Mouse (Mus musculus) limb, embryonic 14.5 days (tissue): ENCODE measurements at regions not wholly inside any gene's neighbourhood (a gene's known extent, or its start where the extent isn't known, plus 50 kb on each side); places are given as distances from the start of the nearest gene placed in this dataset.

Experiments used
- ATAC-seq: fragments of 200-750 bp; cut with Nextera tagmentation; 2 replicates; pipeline ENCODE4 v1.8.0; 2017; ENCODE audit warnings: low read depth, moderate number of reproducible peaks, moderate TSS enrichment; ENCODE audit not compliant: low FRiP score
- DNase-seq: peaks from one replicate; pipeline ENCODE4 v3.0.0-alpha.2; 2015; ENCODE audit warnings: low spot score
- H3K27ac ChIP-seq: fragments of 300-500 bp; sonication (generic); replicated peaks from 2 replicates; pipeline ENCODE4 v1.5.1; 2014; ENCODE audit warnings: low read depth, mild to moderate bottlenecking, low read length, moderate library complexity, mixed read lengths
- H3K27me3 ChIP-seq: fragments of 300-500 bp; sonication (generic); 2 replicates; pipeline ENCODE4 v1.6.1; 2014; ENCODE audit warnings: low read length, mixed read lengths; ENCODE audit not compliant: control insufficient read depth, insufficient read depth
- H3K36me3 ChIP-seq: fragments of 300-500 bp; sonication (generic); 2 replicates; pipeline ENCODE4 v1.6.1; 2014; ENCODE audit warnings: mild to moderate bottlenecking, low read length, moderate library complexity, mixed read lengths; ENCODE audit not compliant: control insufficient read depth, insufficient read depth
- H3K4me1 ChIP-seq: fragments of 300-500 bp; sonication (generic); 2 replicates; pipeline ENCODE4 v1.6.1; 2014; ENCODE audit warnings: antibody characterized with exemption, low read length, mixed read lengths; ENCODE audit not compliant: control insufficient read depth, insufficient read depth
- H3K4me2 ChIP-seq: fragments of 300-500 bp; sonication (generic); replicated peaks from 2 replicates; pipeline ENCODE4 v1.6.1; 2014; ENCODE audit warnings: low read depth, mild to moderate bottlenecking, low read length, moderate library complexity; ENCODE audit not compliant: severe bottlenecking
- H3K4me3 ChIP-seq: fragments of 300-500 bp; sonication (generic); replicated peaks from 2 replicates; pipeline ENCODE4 v1.5.1; 2014; ENCODE audit warnings: low read length
- H3K9ac ChIP-seq: fragments of 300-500 bp; sonication (generic); 2 replicates; pipeline ENCODE4 v1.6.1; 2014; ENCODE audit warnings: mild to moderate bottlenecking, low read depth, low read length, moderate library complexity; ENCODE audit not compliant: severe bottlenecking
- H3K9me3 ChIP-seq: fragments of 300-500 bp; sonication (generic); 2 replicates; pipeline ENCODE4 v1.6.1; 2016; ENCODE audit warnings: low read length; ENCODE audit not compliant: control insufficient read depth
- POLR2A ChIP-seq: fragments of 200-500 bp; IDR thresholded peaks from 2 replicates; pipeline ENCODE4 v1.8.0; 2012; ENCODE audit warnings: inconsistent platforms, mild to moderate bottlenecking, moderate library complexity, borderline replicate concordance; ENCODE audit not compliant: insufficient read depth, insufficient read length; ENCODE audit errors: extremely low read depth
- WGBS: fragments of 180-500 bp; shearing (Covaris S2); extraction: QIAGEN DNeasy Blood & Tissue Kit; methylation state at CpG from one replicate; pipeline ENCODE4 v1.1.7; 2014; 5-methylcytosine and 5-hydroxymethylcytosine counted together

DNA sequence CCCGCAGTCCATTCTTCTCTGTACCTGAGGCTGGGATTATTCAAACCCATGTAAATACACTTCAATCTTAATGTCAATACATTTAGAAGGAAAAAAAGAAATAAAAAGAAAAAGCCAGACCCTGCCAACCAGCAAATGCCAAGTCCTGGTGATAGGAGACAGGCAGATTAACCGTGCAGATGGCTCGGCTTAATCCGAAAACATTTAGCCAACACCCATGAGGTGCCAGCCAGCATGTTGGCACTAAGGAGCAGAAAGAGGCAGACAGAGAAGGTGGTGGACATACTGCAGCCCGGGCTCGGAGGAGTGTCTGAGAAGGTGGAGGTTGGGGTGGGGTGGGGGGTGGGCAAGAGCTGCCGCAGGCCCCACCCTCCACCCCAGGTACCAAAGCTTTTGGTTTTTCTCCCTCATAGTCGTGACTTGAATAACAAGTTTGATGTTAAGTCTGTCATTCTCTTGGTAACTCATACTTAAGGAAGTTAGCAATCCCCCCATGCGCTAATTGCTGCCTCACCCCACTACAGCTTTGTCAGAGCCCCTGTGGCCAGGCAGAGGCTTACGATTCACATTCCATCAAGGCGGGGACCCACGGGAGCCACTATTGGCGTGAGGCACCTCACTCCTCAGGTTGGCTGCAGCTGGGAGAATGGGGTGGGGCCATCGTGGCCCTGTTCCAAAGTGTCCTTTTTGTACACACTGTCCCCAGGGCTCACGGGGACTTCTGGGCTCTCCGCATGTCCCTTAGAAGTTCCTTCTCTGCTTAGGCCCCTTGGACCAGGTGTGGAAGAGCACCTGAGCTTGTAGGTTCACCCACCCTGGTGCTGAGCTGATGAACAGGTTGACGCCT, 99.6 kb upstream of the Lemd2 start:
- H3K9ac ChIP-seq: no peak overlapping the region
- ATAC-seq (no peak), DNase-seq (no peak)
- no peak for TF ChIP-seq POLR2A
- H3K27ac ChIP-seq: no peak overlapping the region
- WGBS: 78% methylated on average over 17 of the region's 17 CpGs
- H3K4me2 ChIP-seq: no peak overlapping the region
- no peak overlapping the region for H3K4me3 ChIP-seq
- H3K9me3 ChIP-seq: no peaks in the 10 kb centered on the region
- H3K4me1 ChIP-seq: no peaks in the 10 kb centered on the region
- H3K36me3 ChIP-seq: no peaks in the 10 kb centered on the region
- H3K27me3 ChIP-seq: no peaks in the 10 kb centered on the region

DNA sequence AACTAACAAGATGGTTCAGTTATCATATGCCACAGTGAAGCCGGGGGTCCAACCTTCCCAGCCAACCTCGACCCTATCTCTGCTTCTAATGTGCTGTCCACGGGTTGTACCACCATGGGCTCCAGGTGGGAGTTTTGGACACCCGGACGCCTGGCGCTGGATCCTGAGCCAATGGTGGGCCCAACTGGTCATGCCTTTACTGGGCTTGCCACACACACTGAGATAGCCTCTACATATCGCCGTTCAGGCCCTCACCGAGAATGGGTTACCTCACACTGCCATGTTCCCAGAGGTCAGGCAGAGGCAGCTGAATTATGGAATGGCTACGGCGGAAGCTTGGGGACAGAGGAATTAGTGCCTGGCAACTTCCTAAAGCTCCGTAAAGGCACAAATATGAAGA, 98.8 kb upstream of the Lemd2 start:
- DNase-seq (no peak), ATAC-seq (no peak)
- Histone ChIP-seq H3K27me3 (no peaks in the 10 kb centered on the region), H3K36me3 (no peaks in the 10 kb centered on the region), H3K27ac (no peak overlapping the region), H3K9me3 (no peaks in the 10 kb centered on the region), H3K4me2 (no peak overlapping the region), H3K9ac (no peak overlapping the region), H3K4me1 (no peaks in the 10 kb centered on the region), H3K4me3 (no peak overlapping the region)
- WGBS: 97% methylated on average over 12 of the region's 12 CpGs
- no peak for TF ChIP-seq POLR2A

DNA sequence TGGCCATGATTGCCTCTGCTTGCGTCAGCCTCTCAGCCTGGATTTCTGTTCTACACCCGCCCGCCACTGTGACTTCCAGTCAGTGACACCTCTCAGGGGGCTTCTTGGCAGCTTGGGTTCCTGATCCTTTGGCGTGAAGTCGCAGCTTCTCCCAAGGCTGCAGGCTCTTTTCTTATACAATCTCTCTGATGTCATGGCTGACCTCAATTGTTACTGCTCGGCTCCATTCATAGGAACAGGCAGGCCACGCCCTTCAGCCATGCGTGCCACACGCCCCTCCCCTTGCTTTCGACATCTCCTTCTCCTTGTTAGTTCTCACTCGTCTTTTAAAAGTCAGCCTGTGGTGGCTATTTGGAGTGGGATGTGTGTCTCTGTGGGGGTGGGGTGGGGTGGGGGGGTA, 97.1 kb upstream of the Lemd2 start:
- no peak overlapping the region for H3K27ac ChIP-seq
- no peak overlapping the region for H3K9ac ChIP-seq
- 52% methylated on average over 11 of the region's 11 CpGs for WGBS
- DNase-seq (no peak), ATAC-seq (no peak)
- no peak overlapping the region for H3K4me2 ChIP-seq
- no peaks in the 10 kb centered on the region for H3K9me3 ChIP-seq
- H3K36me3 ChIP-seq: no peaks in the 10 kb centered on the region
- no peak for TF ChIP-seq POLR2A
- no peaks in the 10 kb centered on the region for H3K4me1 ChIP-seq
- no peak overlapping the region for H3K4me3 ChIP-seq
- no peaks in the 10 kb centered on the region for H3K27me3 ChIP-seq

DNA sequence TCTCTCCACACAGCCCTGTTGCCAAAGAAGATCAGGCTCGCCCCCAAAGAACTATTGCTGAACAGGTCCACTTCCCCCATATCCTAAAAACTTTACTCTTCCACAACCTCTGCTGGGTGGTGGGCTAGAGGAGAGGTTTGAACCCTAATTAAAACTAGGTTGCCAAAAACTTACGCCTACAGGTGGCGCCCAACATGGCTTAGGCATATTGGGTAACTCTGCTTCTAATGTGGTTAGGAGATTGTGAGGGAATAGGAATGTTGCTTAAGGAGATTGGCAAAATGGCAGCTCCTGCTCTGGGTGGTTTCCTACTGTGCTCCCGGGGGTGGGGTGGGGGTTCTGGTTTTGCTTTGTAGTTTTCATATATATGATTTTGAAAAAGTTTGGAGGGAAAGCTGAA, 95.0 kb upstream of the Lemd2 start:
- Histone ChIP-seq H3K4me2 (no peak overlapping the region), H3K9me3 (no peaks in the 10 kb centered on the region), H3K27me3 (no peaks in the 10 kb centered on the region), H3K27ac (no peak overlapping the region), H3K4me1 (no peaks in the 10 kb centered on the region), H3K36me3 (no peaks in the 10 kb centered on the region), H3K4me3 (no peak overlapping the region), H3K9ac (no peak overlapping the region)
- 77% methylated on average over 4 of the region's 4 CpGs for WGBS
- no peak for ATAC-seq
- TF ChIP-seq POLR2A: no peak
- no peak for DNase-seq

DNA sequence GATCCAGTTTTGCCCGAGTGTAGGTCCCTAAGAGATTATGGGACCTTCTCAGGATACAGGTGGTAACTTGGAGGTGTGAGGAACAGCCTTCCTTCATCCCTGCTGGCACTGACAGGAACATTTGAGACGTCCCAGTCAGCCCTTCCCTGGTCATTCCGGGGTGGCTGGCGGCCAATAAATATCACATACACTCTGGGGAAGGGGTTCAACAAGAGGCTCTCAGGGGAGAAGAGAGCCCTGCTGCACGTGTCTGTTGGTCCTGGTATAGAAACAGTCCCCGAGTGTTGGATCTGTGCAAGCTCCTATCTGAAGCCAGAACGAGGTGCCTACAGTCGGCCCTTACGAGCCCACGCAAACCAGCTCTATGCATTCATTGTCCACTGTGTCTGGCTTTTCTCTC, 94.1 kb upstream of the Lemd2 start:
- Histone ChIP-seq H3K9ac (no peak overlapping the region), H3K4me2 (no peak overlapping the region), H3K27me3 (no peaks in the 10 kb centered on the region), H3K36me3 (no peaks in the 10 kb centered on the region), H3K4me1 (no peaks in the 10 kb centered on the region), H3K27ac (no peak overlapping the region), H3K4me3 (no peak overlapping the region), H3K9me3 (no peaks in the 10 kb centered on the region)
- ATAC-seq (no peak), DNase-seq (no peak)
- 56% methylated on average over 10 of the region's 10 CpGs for WGBS
- TF ChIP-seq POLR2A: no peak

DNA sequence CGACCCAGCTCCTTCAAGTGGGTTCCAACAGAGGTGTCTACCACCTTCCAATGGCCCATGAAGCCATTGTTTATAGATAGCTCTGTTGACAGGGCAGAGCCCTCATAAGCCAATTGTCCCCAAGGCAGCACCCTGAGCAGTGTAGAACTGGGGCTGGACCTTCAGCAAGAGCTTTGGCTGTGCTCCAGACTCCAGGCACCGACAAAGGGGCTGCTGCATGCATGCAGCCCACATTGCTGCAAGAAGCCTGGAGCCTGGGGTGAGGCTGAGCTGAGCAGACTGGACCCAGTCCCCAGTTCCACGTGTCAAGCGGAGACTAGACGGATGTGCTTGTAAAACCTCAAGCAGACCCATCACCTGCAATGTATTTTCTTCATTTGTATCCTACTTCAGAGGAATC, 91.9 kb upstream of the Lemd2 start:
- Histone ChIP-seq H3K27me3 (no peaks in the 10 kb centered on the region), H3K4me2 (no peak overlapping the region), H3K4me1 (no peaks in the 10 kb centered on the region), H3K27ac (no peak overlapping the region), H3K9me3 (no peaks in the 10 kb centered on the region), H3K36me3 (no peaks in the 10 kb centered on the region), H3K9ac (no peak overlapping the region), H3K4me3 (no peak overlapping the region)
- WGBS: 85% methylated on average over 5 of the region's 5 CpGs
- DNase-seq: no peak
- no peak for ATAC-seq
- TF ChIP-seq POLR2A: no peak
